Mouse (Mus musculus) urinary bladder, postnatal 4 days (tissue): ENCODE measurements at regions not wholly inside any gene's neighbourhood (a gene's known extent, or its start where the extent isn't known, plus 50 kb on each side); places are given as distances from the start of the nearest gene placed in this dataset.

Source experiments
- DNase-seq, 2 experiments: peaks; one replicate each; pipeline ENCODE4 v3.0.0; 2021 to 2022; ENCODE audit warnings: low spot score in 2 of 2

- no peak for DNase-seq
Observed at GRCm38 (mm10) chr14:68806646-68807045, 487.5 kb downstream of the Synb start.

GRCm38 (mm10) chr14:68784395-68784794, 509.7 kb downstream of the Synb start:
- no peak for DNase-seq

GRCm38 (mm10) chr14:68783216-68783615, 510.9 kb downstream of the Synb start:
- no peak for DNase-seq

- no peak for DNase-seq
Observed at GRCm38 (mm10) chr14:68770411-68770810, 523.7 kb downstream of the Synb start.

GRCm38 (mm10) chr14:68762916-68763315, 531.2 kb downstream of the Synb start:
- DNase-seq: no peak

- DNase-seq: no peak
Observed at GRCm38 (mm10) chr14:68744661-68745060, 549.4 kb downstream of the Synb start.

- no peak for DNase-seq
Observed at GRCm38 (mm10) chr14:68738474-68738873, 555.6 kb downstream of the Synb start.

GRCm38 (mm10) chr14:68735756-68736155, 558.3 kb downstream of the Synb start:
- peak; percentile 44 to 63 for DNase-seq

- DNase-seq: no peak
Observed at GRCm38 (mm10) chr14:68721156-68721555, 572.9 kb downstream of the Synb start.

GRCm38 (mm10) chr14:68719429-68720160, 574.5 kb downstream of the Synb start:
- DNase-seq: no peak

- DNase-seq: no peak
Observed at GRCm38 (mm10) chr14:68718846-68719245, 575.3 kb downstream of the Synb start.
